Mouse (Mus musculus) embryonic facial prominence, embryonic 15.5 days (tissue): ENCODE results near the gene Slfnl1. TPM values are rescaled to one million over a fixed set of nuclear protein-coding genes. Genes with fewer than 3 reads are reported as not detected.

Experiments
- ATAC-seq: fragments of 200-750 bp; cut with Nextera tagmentation; 2 replicates; pipeline ENCODE4 v1.8.0; 2017; ENCODE audit warnings: low read depth, moderate TSS enrichment; ENCODE audit not compliant: insufficient number of reproducible peaks, low FRiP score, low TSS enrichment
- H3K27ac ChIP-seq: fragments of 300-500 bp; sonication (generic); replicated peaks from 2 replicates; pipeline ENCODE4 v1.5.1; 2015; ENCODE audit warnings: mild to moderate bottlenecking, inconsistent platforms
- H3K27me3 ChIP-seq: fragments of 300-500 bp; sonication (generic); 2 replicates; pipeline ENCODE4 v1.6.1; 2015; ENCODE audit warnings: inconsistent platforms
- H3K36me3 ChIP-seq: fragments of 300-500 bp; sonication (generic); 2 replicates; pipeline ENCODE4 v1.6.1; 2015; ENCODE audit warnings: mild to moderate bottlenecking, inconsistent platforms
- H3K4me1 ChIP-seq: fragments of 300-500 bp; sonication (generic); 2 replicates; pipeline ENCODE4 v1.6.1; 2015; ENCODE audit warnings: inconsistent platforms
- H3K4me2 ChIP-seq: fragments of 300-500 bp; sonication (generic); replicated peaks from 2 replicates; pipeline ENCODE4 v1.6.1; 2015; ENCODE audit warnings: mild to moderate bottlenecking, inconsistent platforms
- H3K4me3 ChIP-seq: fragments of 300-500 bp; sonication (generic); replicated peaks from 2 replicates; pipeline ENCODE4 v1.5.1; 2015; ENCODE audit warnings: mild to moderate bottlenecking, inconsistent platforms
- H3K9ac ChIP-seq: fragments of 300-500 bp; sonication (generic); 2 replicates; pipeline ENCODE4 v1.6.1; 2015; ENCODE audit warnings: inconsistent platforms
- H3K9me3 ChIP-seq: fragments of 300-500 bp; sonication (generic); replicated peaks from 2 replicates; pipeline ENCODE4 v1.6.1; 2016; ENCODE audit warnings: inconsistent platforms
- WGBS: fragments of 180-500 bp; shearing (Covaris S2); methylation state at CpG from one replicate; pipeline ENCODE4 v1.1.7; 2015; 5-methylcytosine and 5-hydroxymethylcytosine counted together
- polyA plus RNA-seq: library from polyadenylated mRNA; unstranded; fragments of >200 nt; fragmentation: Nextera tagmentation; extraction: Ambion mirVana; gene quantifications from 2 replicates; pipeline ENCODE4 v1.2.1, GENCODE M21; 2015

Slfnl1 gene
- polyA plus RNA-seq = 0.12 TPM in 1 of 2 replicates, not detected in the other

DNA sequence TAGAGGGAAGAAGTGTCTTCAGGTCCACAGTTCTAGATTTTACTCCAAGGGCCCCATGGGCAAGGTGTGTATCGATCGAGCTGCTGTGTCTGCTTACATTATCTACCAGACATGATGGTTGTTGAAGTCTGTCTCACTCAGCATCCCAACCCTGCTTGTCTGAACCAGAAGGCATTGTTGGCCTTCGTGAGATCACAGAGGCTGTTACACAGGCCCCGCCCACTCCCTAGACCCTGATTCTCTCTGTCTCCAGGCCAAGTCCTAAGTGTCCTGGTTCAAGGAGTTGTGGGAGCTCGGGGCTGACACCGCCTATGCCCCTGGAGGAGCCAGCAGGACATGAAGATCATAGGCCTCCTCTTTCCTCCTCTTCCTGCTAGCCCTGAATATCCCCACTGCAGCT, at the start of gene Slfnl1:
Slfnl1 (plus strand) TSS at position 246 of the 400 bp plus-strand sequence.
- no peak within 1 kb of the TSS for H3K9ac ChIP-seq
- peaks cover 47% of the 10 kb centered on the region for H3K36me3 ChIP-seq
- 80% methylated on average over 6 of the region's 6 CpGs for WGBS

DNA sequence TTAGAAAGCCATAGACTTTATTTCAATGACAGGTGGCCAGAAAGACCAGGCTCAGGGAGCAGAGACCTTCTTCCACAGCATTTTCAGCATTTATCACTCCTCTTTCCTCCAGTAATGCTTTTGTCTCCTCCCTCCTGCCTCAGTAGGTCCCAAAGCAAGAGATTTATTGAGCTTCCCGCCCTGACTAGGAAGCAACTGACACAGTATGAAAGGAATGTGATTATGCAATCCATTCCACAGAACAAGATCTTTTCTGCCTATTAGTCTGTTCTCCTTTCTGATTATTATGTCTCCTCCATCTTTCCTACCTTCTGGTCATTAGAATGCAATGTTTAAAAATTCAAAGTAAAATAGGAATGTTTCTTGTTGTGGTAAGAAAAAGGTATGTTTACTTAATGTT, 44.3 kb upstream of the Slfnl1 start:
- no peaks in the 10 kb centered on the region for H3K9me3 ChIP-seq
- peaks cover 10% of the 10 kb centered on the region; the same call in 1 of the 2 replicates for H3K36me3 ChIP-seq
- H3K9ac ChIP-seq = no peak overlapping the region
- H3K4me3 ChIP-seq = no peak overlapping the region
- peaks cover 6% of the 10 kb centered on the region; the same call in 1 of the 2 replicates for H3K4me1 ChIP-seq
- no peak overlapping the region for H3K4me2 ChIP-seq
- H3K27me3 ChIP-seq = no peaks in the 10 kb centered on the region
- H3K27ac ChIP-seq = peak overlapping the region; percentile 68
- whole genome bisulfite sequencing = 14% methylated on average over 1 of the region's 1 CpGs
- no peak for ATAC-seq

More for the DNA sequence above, at the start of gene Slfnl1:
- Histone ChIP-seq H3K27me3 (no peaks in the 10 kb centered on the region), H3K4me3 (no peak within 1 kb of the TSS), H3K4me1 (no peaks in the 10 kb centered on the region), H3K27ac (no peak within 1 kb of the TSS), H3K4me2 (no peak within 1 kb of the TSS), H3K9me3 (no peaks in the 10 kb centered on the region)
- ATAC-seq = no peak

DNA sequence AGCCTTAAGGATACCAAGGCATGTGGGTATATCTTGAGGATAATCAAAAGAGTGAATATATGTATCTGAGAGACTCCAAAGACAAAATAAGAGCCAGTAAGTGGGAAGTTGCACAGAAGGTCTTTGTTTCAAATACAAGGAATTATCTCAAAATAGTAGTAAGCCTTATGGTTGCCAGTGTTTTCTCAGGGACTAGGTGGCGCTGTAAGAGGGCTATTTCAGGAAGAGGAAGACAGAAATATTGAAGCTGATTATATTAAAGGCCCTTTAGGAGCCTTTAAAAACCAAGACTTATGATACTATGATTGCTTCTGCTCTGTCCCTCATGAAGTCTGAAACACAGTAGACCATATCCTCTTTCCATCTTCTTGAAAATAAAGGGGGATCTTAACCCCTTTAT, 25.1 kb upstream of the Slfnl1 start:
- Histone ChIP-seq H3K4me1 (no peaks in the 10 kb centered on the region), H3K9me3 (no peaks in the 10 kb centered on the region), H3K27me3 (no peaks in the 10 kb centered on the region), H3K36me3 (peaks cover 41% of the 10 kb centered on the region), H3K4me3 (no peak overlapping the region), H3K9ac (no peak overlapping the region), H3K4me2 (no peak overlapping the region), H3K27ac (no peak overlapping the region)
- 91% methylated on average over 1 of the region's 1 CpGs for WGBS
- ATAC-seq = no peak

DNA sequence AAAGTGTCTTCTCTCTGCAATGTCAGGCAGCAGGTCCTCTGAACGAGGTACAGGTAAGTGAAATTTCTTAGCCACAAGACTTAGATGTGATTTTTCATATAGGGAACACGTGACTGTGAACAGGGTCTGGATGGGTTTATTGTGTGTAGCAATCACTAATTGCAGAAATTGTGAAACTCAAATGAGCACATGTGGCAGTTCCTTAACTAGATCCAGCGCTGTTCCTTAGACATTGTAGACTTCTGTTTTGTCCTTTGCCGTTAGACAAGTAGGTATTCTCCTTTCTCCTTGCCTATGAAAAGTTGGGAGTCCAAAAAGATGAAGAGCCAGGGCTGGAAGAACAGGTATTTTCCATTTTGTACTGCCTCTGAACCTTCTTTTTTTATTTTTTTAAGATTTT, 20.8 kb upstream of the Slfnl1 start:
- no peak for ATAC-seq
- H3K27me3 ChIP-seq = no peaks in the 10 kb centered on the region
- no peak overlapping the region for H3K27ac ChIP-seq
- no peaks in the 10 kb centered on the region for H3K9me3 ChIP-seq
- 92% methylated on average over 4 of the region's 4 CpGs for WGBS
- H3K36me3 ChIP-seq = peaks cover 43% of the 10 kb centered on the region
- H3K4me1 ChIP-seq = no peaks in the 10 kb centered on the region
- no peak overlapping the region for H3K4me3 ChIP-seq
- no peak overlapping the region for H3K4me2 ChIP-seq
- H3K9ac ChIP-seq = no peak overlapping the region

DNA sequence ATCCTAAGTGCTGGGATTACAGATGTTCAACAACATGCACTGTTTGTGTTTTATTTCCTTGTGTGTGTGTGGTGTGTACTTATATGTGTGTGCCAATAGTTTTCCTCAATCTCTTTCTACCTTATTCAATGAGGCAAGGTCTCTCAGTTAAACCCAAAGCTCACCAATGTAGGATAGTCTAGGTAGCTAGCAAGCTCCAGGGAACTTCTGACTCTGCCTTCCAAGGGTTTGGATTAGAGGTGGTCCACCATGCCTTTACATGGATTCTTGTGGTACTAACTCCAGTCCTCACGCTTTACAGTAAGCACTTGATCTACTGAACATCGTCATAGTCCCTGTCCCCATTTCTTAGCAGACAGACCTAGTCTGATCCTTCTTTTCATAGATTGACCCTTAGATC, 17.7 kb upstream of the Slfnl1 start:
- ATAC-seq = no peak
- Histone ChIP-seq H3K27ac (no peak overlapping the region), H3K4me1 (no peaks in the 10 kb centered on the region), H3K27me3 (no peaks in the 10 kb centered on the region), H3K9ac (no peak overlapping the region), H3K4me2 (no peak overlapping the region), H3K36me3 (peaks cover 50% of the 10 kb centered on the region), H3K4me3 (no peak overlapping the region), H3K9me3 (no peaks in the 10 kb centered on the region)
- WGBS = 100% methylated on average over 2 of the region's 2 CpGs

DNA sequence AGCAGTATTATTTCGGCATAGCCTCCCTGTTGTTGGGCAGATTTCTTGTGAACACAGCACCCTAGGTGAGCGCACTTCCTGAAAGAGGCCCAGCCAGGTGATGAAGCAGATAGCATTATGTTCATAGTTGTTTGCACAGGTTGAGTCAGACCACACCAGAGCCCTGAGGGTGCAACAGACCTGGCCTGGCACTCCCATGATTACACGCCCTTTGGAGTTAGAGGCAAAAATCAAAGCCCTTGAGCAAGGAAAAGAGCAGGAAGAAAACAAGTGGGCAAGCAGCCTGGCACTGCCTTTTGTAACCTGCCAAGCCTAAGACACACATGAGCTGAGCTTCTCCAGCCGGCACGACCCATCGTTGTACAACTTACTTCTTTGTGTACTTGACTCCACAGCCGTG, 15.5 kb upstream of the Slfnl1 start:
- WGBS = 85% methylated on average over 7 of the region's 7 CpGs
- Histone ChIP-seq H3K27me3 (no peaks in the 10 kb centered on the region), H3K4me1 (no peaks in the 10 kb centered on the region), H3K27ac (0 out of 2 replicates have a peak overlapping the region, but pooled peaks have one; percentile 44), H3K9me3 (no peaks in the 10 kb centered on the region), H3K36me3 (peaks cover 57% of the 10 kb centered on the region), H3K4me2 (no peak overlapping the region), H3K4me3 (no peak overlapping the region), H3K9ac (no peak overlapping the region)
- no peak for ATAC-seq

DNA sequence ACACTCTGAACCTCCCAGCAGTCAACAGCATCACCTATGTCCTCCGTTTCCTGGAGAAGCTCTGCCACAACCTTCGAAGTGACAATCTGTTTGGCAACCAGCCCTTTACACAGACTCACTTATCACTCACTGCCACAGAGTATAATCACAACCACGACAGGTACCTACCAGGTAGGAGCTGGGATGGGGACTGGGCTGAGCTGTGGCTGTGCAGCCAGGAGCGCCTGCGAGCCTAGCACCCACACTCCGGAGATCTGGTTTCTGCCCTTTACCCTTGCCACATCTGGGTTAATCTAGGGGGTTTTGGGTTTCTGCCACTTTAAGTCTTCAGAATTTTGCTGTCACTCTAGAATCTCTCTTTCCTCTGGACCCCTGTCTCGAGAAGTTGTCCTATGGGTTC, 15.1 kb upstream of the Slfnl1 start:
- 87% methylated on average over 7 of the region's 7 CpGs for WGBS

DNA sequence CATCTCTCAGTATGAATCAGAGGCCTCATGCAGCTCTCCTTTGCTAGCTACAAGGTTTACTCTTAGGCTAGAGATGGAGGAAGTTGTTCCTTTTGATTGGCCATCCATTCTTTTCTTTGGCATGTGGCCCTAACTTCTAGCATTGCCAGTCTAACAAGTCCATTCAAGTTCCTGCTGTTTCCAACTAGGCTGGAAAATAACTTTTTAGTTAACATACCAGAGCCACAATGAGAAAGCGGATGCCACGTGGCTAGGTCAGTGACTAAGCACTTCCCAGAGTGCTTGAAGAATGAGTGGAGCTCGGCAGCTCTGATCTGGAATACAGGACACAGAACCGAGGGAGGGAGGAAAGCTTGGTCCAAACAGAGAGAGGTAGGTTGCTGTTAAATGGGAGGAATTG, 14.7 kb upstream of the Slfnl1 start:
- Histone ChIP-seq H3K27me3 (no peaks in the 10 kb centered on the region), H3K4me2 (no peak overlapping the region), H3K36me3 (peaks cover 62% of the 10 kb centered on the region), H3K9ac (no peak overlapping the region), H3K9me3 (no peaks in the 10 kb centered on the region), H3K4me3 (no peak overlapping the region), H3K27ac (0 out of 2 replicates have a peak overlapping the region, but pooled peaks have one; percentile 17), H3K4me1 (no peaks in the 10 kb centered on the region)
- WGBS = 68% methylated on average over 4 of the region's 4 CpGs
- ATAC-seq = no peak

More for the DNA sequence above, 15.1 kb upstream of the Slfnl1 start:
- Histone ChIP-seq H3K9ac (no peak overlapping the region), H3K9me3 (no peaks in the 10 kb centered on the region), H3K4me3 (no peak overlapping the region), H3K27ac (0 out of 2 replicates have a peak overlapping the region, but pooled peaks have one; percentile 44), H3K36me3 (peaks cover 59% of the 10 kb centered on the region), H3K4me1 (no peaks in the 10 kb centered on the region), H3K4me2 (no peak overlapping the region), H3K27me3 (no peaks in the 10 kb centered on the region)
- ATAC-seq = no peak

DNA sequence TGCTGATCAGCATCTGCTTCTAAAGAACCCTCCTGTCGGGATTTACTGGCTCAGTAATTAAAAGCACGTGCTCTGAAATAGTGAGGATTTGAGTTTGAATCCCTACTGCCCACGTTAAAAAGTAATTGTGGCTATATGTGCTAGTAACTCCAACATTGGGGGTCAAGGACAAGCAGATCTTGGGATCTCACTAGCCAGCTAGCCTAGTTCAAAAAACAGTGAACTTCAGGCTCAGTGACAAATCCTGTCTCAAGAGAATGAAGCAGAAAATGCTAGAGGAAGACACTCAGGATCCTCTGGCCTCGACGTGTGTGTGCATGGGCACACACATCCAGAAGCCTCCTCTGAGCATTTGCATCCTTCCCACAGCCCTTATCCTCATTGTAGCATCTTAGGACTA, 10.3 kb upstream of the Slfnl1 start:
- no peaks in the 10 kb centered on the region for H3K27me3 ChIP-seq
- WGBS = 63% methylated on average over 5 of the region's 5 CpGs
- H3K9ac ChIP-seq = no peak overlapping the region
- no peak for ATAC-seq
- no peak overlapping the region for H3K27ac ChIP-seq
- H3K36me3 ChIP-seq = peaks cover 74% of the 10 kb centered on the region
- no peaks in the 10 kb centered on the region for H3K9me3 ChIP-seq
- H3K4me1 ChIP-seq = no peaks in the 10 kb centered on the region
- H3K4me2 ChIP-seq = no peak overlapping the region
- H3K4me3 ChIP-seq = no peak overlapping the region

DNA sequence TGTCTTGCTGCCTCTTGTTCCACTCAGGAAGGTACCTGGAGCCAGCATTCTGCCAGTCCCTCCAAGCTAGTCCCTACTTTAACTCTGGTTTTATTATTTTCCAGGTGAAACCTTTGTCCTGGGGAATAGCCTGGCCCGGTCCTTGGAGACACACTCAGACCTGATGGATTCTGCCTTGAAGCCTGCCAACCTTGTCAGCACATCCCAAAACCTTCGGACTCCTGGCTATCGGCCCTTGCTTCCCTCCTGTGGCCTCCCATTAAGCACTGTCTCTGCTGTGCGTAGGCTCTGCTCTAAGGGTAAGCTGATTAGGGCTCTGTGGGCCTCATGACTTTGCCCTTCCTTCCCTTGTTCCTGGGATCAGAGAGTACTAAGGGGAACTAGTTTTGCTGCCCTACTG, 9.7 kb upstream of the Slfnl1 start:
- Histone ChIP-seq H3K27me3 (no peaks in the 10 kb centered on the region), H3K27ac (no peak overlapping the region), H3K9ac (no peak overlapping the region), H3K4me2 (no peak overlapping the region), H3K9me3 (no peaks in the 10 kb centered on the region), H3K4me1 (no peaks in the 10 kb centered on the region), H3K36me3 (peaks cover 68% of the 10 kb centered on the region), H3K4me3 (no peak overlapping the region)
- WGBS = 87% methylated on average over 4 of the region's 4 CpGs
- no peak for ATAC-seq

DNA sequence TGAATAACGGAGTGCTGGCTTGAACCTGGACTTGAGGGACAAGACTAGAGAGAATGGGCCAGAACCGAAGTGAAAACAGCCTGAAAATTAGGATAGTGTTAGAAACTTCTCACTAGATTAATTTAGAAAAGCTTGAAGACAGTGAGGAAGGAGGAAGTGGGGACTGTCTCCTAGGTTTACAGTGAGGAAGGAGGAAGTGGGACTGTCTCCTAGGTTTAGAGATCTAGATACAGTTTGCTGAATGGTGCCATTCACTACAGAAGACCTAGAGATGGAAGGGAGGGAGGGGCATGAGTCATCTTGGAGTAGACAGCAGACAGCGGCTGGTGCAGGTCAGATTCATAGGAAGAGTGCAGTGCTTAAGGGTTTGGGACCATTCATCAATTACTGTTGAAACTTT, 8.9 kb upstream of the Slfnl1 start:
- Histone ChIP-seq H3K36me3 (peaks cover 67% of the 10 kb centered on the region), H3K4me2 (no peak overlapping the region), H3K27ac (no peak overlapping the region), H3K27me3 (no peaks in the 10 kb centered on the region), H3K9me3 (no peaks in the 10 kb centered on the region), H3K4me3 (no peak overlapping the region), H3K9ac (no peak overlapping the region), H3K4me1 (no peaks in the 10 kb centered on the region)
- WGBS = 87% methylated on average over 3 of the region's 3 CpGs
- no peak for ATAC-seq

DNA sequence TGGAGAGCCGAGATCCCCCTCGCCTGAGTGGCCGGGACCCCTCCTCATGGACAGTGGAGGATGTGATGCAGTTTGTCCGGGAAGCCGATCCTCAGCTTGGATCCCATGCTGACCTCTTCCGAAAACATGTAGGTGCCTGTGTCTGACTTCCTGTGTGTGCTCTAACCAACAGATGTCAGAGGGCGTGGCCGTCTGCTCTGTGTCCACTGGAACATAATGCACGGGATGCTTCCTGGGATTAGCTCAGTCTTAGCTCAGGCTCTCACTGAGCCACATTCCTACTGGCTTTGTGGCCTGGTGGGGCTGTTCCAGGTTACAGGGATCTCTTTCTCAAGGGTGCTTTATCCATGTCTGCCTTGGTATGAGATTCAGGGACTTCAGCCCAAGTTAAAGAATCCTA, 3.9 kb upstream of the Slfnl1 start:
- H3K9me3 ChIP-seq = no peaks in the 10 kb centered on the region
- H3K4me1 ChIP-seq = no peaks in the 10 kb centered on the region
- H3K9ac ChIP-seq = no peak overlapping the region
- no peaks in the 10 kb centered on the region for H3K27me3 ChIP-seq
- peaks cover 70% of the 10 kb centered on the region for H3K36me3 ChIP-seq
- no peak overlapping the region for H3K4me2 ChIP-seq
- ATAC-seq = no peak
- 79% methylated on average over 9 of the region's 9 CpGs for WGBS
- H3K4me3 ChIP-seq = no peak overlapping the region
- no peak overlapping the region for H3K27ac ChIP-seq
